Mouse (Mus musculus) C2C12 (cell line): Measurements from ENCODE around the gene Plppr2. TPM values are rescaled to one million over a fixed set of nuclear protein-coding genes. Genes with fewer than 3 reads are reported as not detected.

Experiments used
- H3K27me3 ChIP-seq: one replicate; pipeline ENCODE4 v1.6.1; 2011; ENCODE audit not compliant: control insufficient read depth, insufficient read depth, insufficient read length
- H3K36me3 ChIP-seq: one replicate; pipeline ENCODE4 v1.6.1; 2011; ENCODE audit not compliant: control insufficient read depth, insufficient read depth
- H3K4me3 ChIP-seq: one replicate; pipeline ENCODE4 v1.5.1; 2011; ENCODE audit warnings: mild to moderate bottlenecking, control low read depth; ENCODE audit not compliant: poor library complexity, insufficient read depth, severe bottlenecking
- H3K79me2 ChIP-seq: one replicate; pipeline ENCODE4 v1.6.1; 2011; ENCODE audit not compliant: control insufficient read depth, insufficient read depth
- H3K79me3 ChIP-seq: one replicate; pipeline ENCODE4 v1.6.1; 2011; ENCODE audit warnings: low read depth, control low read depth
- H3ac ChIP-seq: one replicate; pipeline ENCODE3; 2011; ENCODE audit warnings: low read depth; ENCODE audit not compliant: control insufficient read depth, insufficient read length
- CEBPB ChIP-seq: IDR thresholded peaks from one replicate; pipeline ENCODE4 v1.6.1; 2011; ENCODE audit warnings: low read depth, mild to moderate bottlenecking, control low read depth, moderate library complexity
- CTCF ChIP-seq: IDR thresholded peaks from one replicate; pipeline ENCODE4 v1.5.1; 2011; ENCODE audit not compliant: control insufficient read depth, insufficient read depth, insufficient read length
- FOSL1 ChIP-seq: IDR thresholded peaks from one replicate; pipeline ENCODE4 v1.8.0; 2011; ENCODE audit warnings: mild to moderate bottlenecking, low read length; ENCODE audit not compliant: poor library complexity, insufficient read depth, severe bottlenecking
- MAX ChIP-seq: IDR thresholded peaks from one replicate; pipeline ENCODE4 v1.6.1; 2011; ENCODE audit warnings: mild to moderate bottlenecking, control low read depth
- MYOD1 ChIP-seq: IDR thresholded peaks from one replicate; pipeline ENCODE4 v1.6.1; 2011; ENCODE audit warnings: low read depth; ENCODE audit not compliant: control insufficient read depth, insufficient read length
- MYOG ChIP-seq: IDR thresholded peaks from one replicate; pipeline ENCODE4 v1.6.1; 2011; ENCODE audit not compliant: control insufficient read depth, insufficient read length; ENCODE audit errors: extremely low read depth
- USF1 ChIP-seq: IDR thresholded peaks from one replicate; pipeline ENCODE4 v1.6.1; 2011; ENCODE audit warnings: low read depth, mild to moderate bottlenecking, control low read depth, moderate library complexity
- polyA plus RNA-seq: library from polyadenylated mRNA; unstranded; fragments of >200 nt; fragmentation: generic; extraction: Trizol; gene quantifications from one replicate; pipeline ENCODE4 v1.2.1, GENCODE M21; 2012; ENCODE audit warnings: missing spikeins

The Plppr2 gene
- polyA plus RNA-seq, 1 experiment: 11.6 TPM

GRCm38 (mm10) chr9:21944267-21944666, 7.4 kb downstream of the Plppr2 start:
- no peak overlapping the region for H3K4me3 ChIP-seq
- no peaks in the 10 kb centered on the region for H3K27me3 ChIP-seq
- no peak for TF ChIP-seq USF1
- no peak for TF ChIP-seq CTCF
- no peak for TF ChIP-seq MYOD1
- no peak for TF ChIP-seq MYOG
- no peak for TF ChIP-seq CEBPB
- TF ChIP-seq FOSL1: no peak
- no peak for TF ChIP-seq MAX

GRCm38 (mm10) chr9:21947540-21948130, 10.8 kb downstream of the Plppr2 start:
- Histone ChIP-seq H3K79me2 (no peaks in the 10 kb centered on the region), H3K4me3 (no peak overlapping the region), H3K79me3 (no peaks in the 10 kb centered on the region), H3K27me3 (no peaks in the 10 kb centered on the region), H3ac (no peak overlapping the region), H3K36me3 (no peaks in the 10 kb centered on the region)
- TF ChIP-seq CTCF (no peak), MYOG (no peak), MAX (no peak), CEBPB (no peak), MYOD1 (no peak), FOSL1 (no peak), USF1 (no peak)

More at GRCm38 (mm10) chr9:21944267-21944666, 7.4 kb downstream of the Plppr2 start:
- Histone ChIP-seq H3K79me3 (no peaks in the 10 kb centered on the region), H3K36me3 (no peaks in the 10 kb centered on the region), H3K79me2 (no peaks in the 10 kb centered on the region), H3ac (no peak overlapping the region)

GRCm38 (mm10) chr9:21948146-21948545, 11.3 kb downstream of the Plppr2 start:
- no peak overlapping the region for H3ac ChIP-seq
- H3K36me3 ChIP-seq: no peaks in the 10 kb centered on the region
- no peak overlapping the region for H3K4me3 ChIP-seq
- no peaks in the 10 kb centered on the region for H3K79me2 ChIP-seq
- TF ChIP-seq CEBPB: no peak
- no peaks in the 10 kb centered on the region for H3K27me3 ChIP-seq
- H3K79me3 ChIP-seq: no peaks in the 10 kb centered on the region

- Histone ChIP-seq H3K27me3 (no peaks in the 10 kb centered on the region), H3K79me3 (no peaks in the 10 kb centered on the region), H3ac (no peak overlapping the region), H3K36me3 (no peaks in the 10 kb centered on the region), H3K4me3 (no peak overlapping the region), H3K79me2 (no peaks in the 10 kb centered on the region)
- TF ChIP-seq MYOG (no peak), CEBPB (no peak), CTCF (no peak), MYOD1 (no peak), MAX (no peak), FOSL1 (no peak), USF1 (no peak)
Measured at GRCm38 (mm10) chr9:21948790-21949189, 12.0 kb downstream of the Plppr2 start.

GRCm38 (mm10) chr9:21950322-21950721, 13.5 kb downstream of the Plppr2 start:
- TF ChIP-seq MYOG (no peak), CEBPB (no peak), MYOD1 (no peak), MAX (peak; percentile 83), CTCF (no peak), USF1 (no peak), FOSL1 (no peak)
- Histone ChIP-seq H3K79me3 (no peaks in the 10 kb centered on the region), H3K4me3 (no peak overlapping the region), H3ac (no peak overlapping the region), H3K36me3 (no peaks in the 10 kb centered on the region), H3K79me2 (no peaks in the 10 kb centered on the region), H3K27me3 (no peaks in the 10 kb centered on the region)

GRCm38 (mm10) chr9:21951977-21952376, 15.1 kb downstream of the Plppr2 start:
- no peaks in the 10 kb centered on the region for H3K36me3 ChIP-seq
- no peaks in the 10 kb centered on the region for H3K27me3 ChIP-seq
- no peaks in the 10 kb centered on the region for H3K79me3 ChIP-seq
- TF ChIP-seq MAX: no peak
- TF ChIP-seq FOSL1: no peak
- no peak for TF ChIP-seq CTCF
- TF ChIP-seq USF1: no peak
- TF ChIP-seq MYOG: no peak
- no peak for TF ChIP-seq CEBPB
- TF ChIP-seq MYOD1: no peak
- H3K79me2 ChIP-seq: no peaks in the 10 kb centered on the region
- H3K4me3 ChIP-seq: no peak overlapping the region
- H3ac ChIP-seq: no peak overlapping the region
